Mouse (Mus musculus) CD4-positive, CD25-positive, alpha-beta regulatory T cell, adult 4 months (primary cell): Measurements from ENCODE around the gene Ankle2. TPM values are rescaled to one million over a fixed set of nuclear protein-coding genes. Genes with fewer than 3 reads are reported as not detected.
A peak's percentile ranks its signal among the peaks of the same experiment; 100 is the strongest.

Experiments used
- ATAC-seq: one replicate; pipeline ENCODE4 v1.8.0; 2017
- polyA plus RNA-seq, 2 experiments: library from polyadenylated mRNA; unstranded; fragments of 100-300 nt; shearing (Covaris generic); gene quantifications; one replicate each; pipeline ENCODE4 v1.2.1; 2017

The Ankle2 gene
- polyA plus RNA-seq, 2 experiments from 2014 or later: 11.4 to 16.4 TPM

GRCm38 (mm10) chr5:110285156-110285555 lies 54.4 kb downstream of the Ankle2 start:
- no peak for ATAC-seq

- peak; percentile 80 for ATAC-seq
These were observed 55.1 kb downstream of the Ankle2 start, which contains the start of the genes Pxmp2 and Pole for GRCm38 (mm10) chr5:110285770-110286445. Gene Pxmp2, minus strand, starts transcription at chr5:110286186. Gene Pole, plus strand, starts transcription at chr5:110286306.

GRCm38 (mm10) chr5:110286446-110287083 lies 55.8 kb downstream of the Ankle2 start:
- ATAC-seq: peak; percentile 50

- ATAC-seq: no peak
These were observed 56.3 kb downstream of the Ankle2 start for GRCm38 (mm10) chr5:110287084-110287475.

GRCm38 (mm10) chr5:110291649-110292048 lies 60.8 kb downstream of the Ankle2 start:
- ATAC-seq: no peak

GRCm38 (mm10) chr5:110296637-110297036 lies 65.8 kb downstream of the Ankle2 start:
- ATAC-seq: no peak

GRCm38 (mm10) chr5:110300591-110300990 lies 69.8 kb downstream of the Ankle2 start:
- ATAC-seq: peak; percentile 32

Other genes with a start within 250 kb of the Ankle2 start
- gene Zfp932, start 234.5 kb upstream of the Ankle2 start, polyA plus RNA-seq: 10 to 100 TPM; 29.5 to 37.3 TPM
- gene Gm17655, start 158.5 kb upstream of the Ankle2 start, polyA plus RNA-seq: 10 to 100 TPM in 1 of 2 experiments, 1 to 10 TPM in 1; 7.3 to 14.2 TPM
- gene Gm35315, start 136.6 kb upstream of the Ankle2 start, polyA plus RNA-seq: 1 to 10 TPM; 2.0 to 3.1 TPM
- 1 to 10 TPM in 1 of 2 experiments, under 1 TPM in 1; 0.89 to 2.3 TPM for gene Plcxd1, start 131.0 kb upstream of the Ankle2 start, polyA plus RNA-seq
- 10 to 100 TPM; 10.9 to 18.3 TPM for gene Gtpbp6, start 122.8 kb upstream of the Ankle2 start, polyA plus RNA-seq
- 1 to 10 TPM; 4.0 to 4.5 TPM for gene Zfp605, start 120.9 kb upstream of the Ankle2 start, polyA plus RNA-seq
- 10 to 100 TPM; 51.4 to 68.2 TPM for gene Chfr, start 95.2 kb upstream of the Ankle2 start, polyA plus RNA-seq
- gene Golga3, start 54.3 kb upstream of the Ankle2 start, polyA plus RNA-seq: 10 to 100 TPM; 19.7 to 37.2 TPM
- 10 to 100 TPM; 29.2 to 31.7 TPM for gene Pgam5, start 38.9 kb downstream of the Ankle2 start, polyA plus RNA-seq
- 1 to 10 TPM; 1.1 to 2.7 TPM for gene Pxmp2, start 55.2 kb downstream of the Ankle2 start, polyA plus RNA-seq
- gene Pole, start 55.3 kb downstream of the Ankle2 start, polyA plus RNA-seq: 1 to 10 TPM; 4.8 to 6.5 TPM
- gene P2rx2, start 112.2 kb downstream of the Ankle2 start, polyA plus RNA-seq: not detected
- not detected for gene Lrcol1, start 113.7 kb downstream of the Ankle2 start, polyA plus RNA-seq
- 1 to 10 TPM; 4.2 to 7.2 TPM for gene Fbrsl1, start 217.5 kb downstream of the Ankle2 start, polyA plus RNA-seq